Mouse (Mus musculus) neutrophil, adult 59 days (primary cell): ENCODE data around the gene Cox7a1. TPM values are rescaled to one million over a fixed set of nuclear protein-coding genes. Genes with fewer than 3 reads are reported as not detected.

Experiments
- total RNA-seq, 2 experiments: library from RNA; stranded (reverse); gene quantifications; 1 replicate in 1 of 2; 2 replicates in 1 of 2; pipeline ENCODE4 v1.2.4; 2023

Gene Cox7a1
- total RNA-seq, result 1 to 10 TPM; 1.5 to 1.6 TPM

GRCm38 (mm10) chr7:30183879-30184289 is at the start of gene Cox7a1:
Gene Cox7a1, plus strand, starts transcription at chr7:30184144.

DNA sequence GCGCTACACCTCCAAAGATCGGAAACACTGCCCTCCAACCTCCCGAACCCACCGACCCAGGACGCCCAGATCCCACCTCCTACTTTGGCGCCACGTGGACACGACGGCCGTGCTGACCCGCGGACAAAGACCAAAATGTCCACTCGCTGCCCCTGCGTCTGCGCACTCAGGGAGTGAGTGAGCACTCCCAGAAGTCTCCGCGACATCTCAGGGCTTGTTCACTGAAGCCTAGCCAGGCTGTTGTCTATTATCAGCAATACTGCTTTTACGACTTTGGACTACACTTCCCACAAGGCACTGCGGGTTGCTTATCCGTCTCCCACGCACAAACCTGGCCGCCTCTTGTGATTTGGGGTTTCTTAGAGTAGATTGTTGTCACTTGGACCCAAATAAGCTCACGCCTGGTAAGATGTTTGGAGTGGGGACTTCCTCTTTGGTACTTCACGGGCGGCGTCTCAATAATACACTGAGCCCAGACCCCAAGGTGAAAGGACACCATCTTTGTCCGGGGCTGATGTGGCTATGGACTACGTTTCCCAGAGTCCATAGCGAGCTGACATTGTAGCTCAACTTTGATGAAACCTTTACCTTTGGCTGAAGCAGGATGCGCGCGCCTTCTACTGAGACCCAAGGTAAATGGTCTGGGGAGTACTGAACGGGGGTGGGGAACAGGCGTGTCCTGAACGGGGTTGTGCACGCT is 14.2 kb upstream of the Cox7a1 start, which contains the start of gene Zfp146:
Gene Zfp146, minus strand, starts transcription at position 168 of the 700 bp plus-strand sequence.

GRCm38 (mm10) chr7:30198481-30198971 is 14.6 kb downstream of the Cox7a1 start, which contains the start of gene Capns1:
Gene Capns1, minus strand, starts transcription at chr7:30198811.

DNA sequence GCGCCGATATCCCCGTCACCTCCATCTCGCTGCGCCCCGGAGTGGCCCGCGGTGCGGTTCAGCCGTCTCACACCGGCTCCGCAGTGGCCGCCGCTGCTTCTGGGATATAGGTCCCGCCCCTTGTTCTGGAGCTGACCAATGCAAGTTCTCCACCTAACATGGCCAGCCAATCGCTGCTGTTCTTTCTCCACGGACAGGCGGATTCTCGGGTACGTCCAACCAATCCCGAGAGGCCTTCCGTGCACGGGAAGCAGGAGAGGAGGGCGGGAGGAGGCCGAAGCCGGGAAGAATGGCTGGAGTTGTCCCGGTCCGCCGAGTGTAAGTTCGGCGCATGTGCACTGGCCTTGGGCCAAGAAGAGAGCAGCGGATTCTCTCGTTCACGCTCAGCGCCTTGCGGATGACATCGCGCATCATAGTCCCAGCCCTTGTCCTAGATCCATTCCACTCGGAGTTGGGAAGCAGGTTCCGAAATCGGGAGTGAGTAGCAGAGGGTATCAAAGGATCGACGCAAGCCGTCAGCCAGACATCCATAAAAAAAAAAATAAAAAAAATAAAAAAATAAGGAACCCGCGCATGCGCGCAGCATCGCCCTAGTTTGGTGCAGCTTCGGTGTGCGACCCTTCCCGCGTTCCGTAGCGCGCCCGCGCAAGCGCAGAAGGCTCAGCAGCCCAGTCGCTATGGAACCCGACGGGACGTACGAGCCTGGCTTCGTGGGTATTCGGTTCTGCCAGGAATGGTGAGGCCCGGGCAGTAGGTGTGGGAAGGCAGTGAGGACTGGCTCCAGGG is 47.9 kb downstream of the Cox7a1 start, which contains the start of the genes Polr2i and Tbcb:
Gene Polr2i, plus strand, starts transcription at position 280 of the 786 bp plus-strand sequence.
Gene Tbcb, minus strand, starts transcription at position 604 of the 786 bp plus-strand sequence.

GRCm38 (mm10) chr7:30235625-30236024 is 51.7 kb downstream of the Cox7a1 start, which contains the start of gene Ovol3:
Gene Ovol3, minus strand, starts transcription at chr7:30235725.

Other genes with a start within 250 kb of the Cox7a1 start
- 1 to 10 TPM; 2.7 to 3.3 TPM for gene Zfp74, start 230.1 kb upstream of the Cox7a1 start, total RNA-seq
- 10 to 100 TPM in 1 of 2 experiments, 1 to 10 TPM in 1; 9.7 to 13.8 TPM for gene Zfp568, start 200.2 kb upstream of the Cox7a1 start, total RNA-seq
- gene Zfp14, start 132.8 kb upstream of the Cox7a1 start, total RNA-seq, result under 1 TPM; 0.44 to 0.71 TPM
- under 1 TPM; 0.47 to 0.77 TPM for gene Zfp82, start 111.2 kb upstream of the Cox7a1 start, total RNA-seq
- gene Gm26920, start 93.7 kb upstream of the Cox7a1 start, total RNA-seq, result not detected
- 1 to 10 TPM in 1 of 2 experiments, under 1 TPM in 1; 0.57 to 2.0 TPM for gene Zfp566, start 93.6 kb upstream of the Cox7a1 start, total RNA-seq
- 1 to 10 TPM; 5.9 to 6.9 TPM for gene Zfp260, start 89.4 kb upstream of the Cox7a1 start, total RNA-seq
- gene Zfp382, start 62.2 kb upstream of the Cox7a1 start, total RNA-seq, result 10 to 100 TPM; 10.5 to 11.6 TPM
- gene Zfp146, start 14.4 kb upstream of the Cox7a1 start, total RNA-seq, result 10 to 100 TPM; 13.5 to 18.0 TPM
- gene Capns1, start 14.7 kb downstream of the Cox7a1 start, total RNA-seq, result 100 to 1,000 TPM; 225 to 239 TPM
- 10 to 100 TPM; 30.4 to 34.5 TPM for gene Polr2i, start 47.8 kb downstream of the Cox7a1 start, total RNA-seq
- gene Tbcb, start 48.1 kb downstream of the Cox7a1 start, total RNA-seq, result 10 to 100 TPM; 38.7 to 46.2 TPM
- gene Ovol3, start 51.6 kb downstream of the Cox7a1 start, total RNA-seq, result not detected
- gene Thap8, start 96.0 kb downstream of the Cox7a1 start, total RNA-seq, result under 1 TPM; 0.27 to 0.37 TPM
- gene Wdr62, start 96.3 kb downstream of the Cox7a1 start, total RNA-seq, result 10 to 100 TPM; 16.6 to 21.5 TPM
- not detected for gene Clip3, start 107.6 kb downstream of the Cox7a1 start, total RNA-seq
- 10 to 100 TPM; 14.6 to 14.7 TPM for gene Alkbh6, start 124.6 kb downstream of the Cox7a1 start, total RNA-seq
- gene Syne4, start 130.7 kb downstream of the Cox7a1 start, total RNA-seq, result under 1 TPM in 1 of 2 experiments, not detected in 1; 0.76 TPM
- not detected for gene E130208F15Rik, start 137.6 kb downstream of the Cox7a1 start, total RNA-seq
- 1 to 10 TPM; 3.2 to 3.4 TPM for gene Sdhaf1, start 139.8 kb downstream of the Cox7a1 start, total RNA-seq
- not detected for gene Lrfn3, start 178.6 kb downstream of the Cox7a1 start, total RNA-seq
- gene Tyrobp, start 229.6 kb downstream of the Cox7a1 start, total RNA-seq, result 1,000 to 10,000 TPM; 2,122 to 2,210 TPM
- gene Hcst, start 235.7 kb downstream of the Cox7a1 start, total RNA-seq, result 100 to 1,000 TPM; 116 to 123 TPM
- gene Nfkbid, start 237.6 kb downstream of the Cox7a1 start, total RNA-seq, result 10 to 100 TPM; 65.6 to 78.9 TPM